Mouse (Mus musculus) liver, embryonic 14.5 days (tissue): ENCODE measurements around the gene Ercc6l2. TPM values are rescaled to one million over a fixed set of nuclear protein-coding genes. Genes with fewer than 3 reads are reported as not detected.

Source experiments
- ATAC-seq: fragments of 200-750 bp; cut with Nextera tagmentation; 2 replicates; pipeline ENCODE4 v1.8.0; 2017; ENCODE audit warnings: moderate number of reproducible peaks, mild to moderate bottlenecking, moderate library complexity; ENCODE audit not compliant: insufficient read depth
- DNase-seq, 3 experiments: peaks; one replicate each; pipeline ENCODE4 v3.0.0-alpha.2; 2012 to 2013; ENCODE audit warnings: low read depth in 3 of 3, low spot score in 3 of 3
- H3K27ac ChIP-seq: fragments of 300-500 bp; sonication (generic); 2 replicates; pipeline ENCODE4 v1.5.1; 2014; ENCODE audit warnings: moderate library complexity, mild to moderate bottlenecking, control low read depth, inconsistent platforms
- H3K27me3 ChIP-seq: fragments of 300-500 bp; sonication (generic); 2 replicates; pipeline ENCODE4 v1.6.1; 2014; ENCODE audit warnings: mild to moderate bottlenecking, low read length, moderate library complexity; ENCODE audit not compliant: control insufficient read depth, insufficient read depth
- H3K36me3 ChIP-seq: fragments of 300-500 bp; sonication (generic); replicated peaks from 2 replicates; pipeline ENCODE4 v1.6.1; 2014; ENCODE audit warnings: low read depth; ENCODE audit not compliant: control insufficient read depth, insufficient read depth
- H3K4me1 ChIP-seq, 2 experiments: fragments of 200-500 bp in 1 of 2; fragments of 300-500 bp in 1 of 2; sonication (generic) in 1 of 2; replicated peaks; 2 replicates each; pipeline ENCODE4 v1.6.1; 2012 to 2014; ENCODE audit warnings: antibody characterized with exemption in 1 of 2, inconsistent platforms in 1 of 2, low read length in 1 of 2; ENCODE audit not compliant: control insufficient read depth in 2 of 2, insufficient read depth in 2 of 2
- H3K4me2 ChIP-seq: fragments of 300-500 bp; sonication (generic); 2 replicates; pipeline ENCODE4 v1.6.1; 2014; ENCODE audit warnings: low read depth, mild to moderate bottlenecking, control low read depth, moderate library complexity
- H3K4me3 ChIP-seq, 2 experiments: fragments of 200-500 bp in 1 of 2; fragments of 300-500 bp in 1 of 2; sonication (generic) in 1 of 2; 2 replicates each; pipeline ENCODE4 v1.5.1; 2012 to 2014; ENCODE audit warnings: low read depth in 2 of 2, low read length in 2 of 2, mild to moderate bottlenecking in 2 of 2, control low read depth in 1 of 2, inconsistent platforms in 1 of 2, moderate library complexity in 1 of 2; ENCODE audit not compliant: insufficient read depth in 1 of 2
- H3K9ac ChIP-seq: fragments of 300-500 bp; sonication (generic); replicated peaks from 2 replicates; pipeline ENCODE4 v1.6.1; 2014; ENCODE audit warnings: mild to moderate bottlenecking, control low read depth, moderate library complexity
- H3K9me3 ChIP-seq: fragments of 300-500 bp; sonication (generic); 2 replicates; pipeline ENCODE4 v1.6.1; 2016; ENCODE audit warnings: low read length, mixed read lengths; ENCODE audit not compliant: control insufficient read depth
- CTCF ChIP-seq: IDR thresholded peaks from 2 replicates; pipeline ENCODE4 v1.5.1; 2016; ENCODE audit warnings: antibody characterized with exemption, low read depth, control low read depth
- EP300 ChIP-seq: IDR thresholded peaks from 2 replicates; pipeline ENCODE4 v1.6.1; 2016; ENCODE audit warnings: antibody characterized with exemption, low read depth
- WGBS: fragments of 180-500 bp; shearing (Covaris S2); extraction: QIAGEN DNeasy Blood & Tissue Kit; methylation state at CpG from one replicate; pipeline ENCODE4 v1.1.7; 2014; ENCODE audit not compliant: insufficient replicate concordance; 5-methylcytosine and 5-hydroxymethylcytosine counted together
- polyA plus RNA-seq, 2 experiments: library from polyadenylated mRNA; depleted of rRNA in 1 of 2; stranded (reverse) in 1 of 2; unstranded in 1 of 2; fragments of >200 nt; fragmentation: Nextera tagmentation in 1 of 2; extraction: Ambion mirVana in 1 of 2; gene quantifications; 2 replicates each; pipeline versions ENCODE4 v1.2.1 to v1.2.3; 2012 to 2014

Gene Ercc6l2
- polyA plus RNA-seq, 2 experiments, result 6.6 to 6.7 TPM

DNA sequence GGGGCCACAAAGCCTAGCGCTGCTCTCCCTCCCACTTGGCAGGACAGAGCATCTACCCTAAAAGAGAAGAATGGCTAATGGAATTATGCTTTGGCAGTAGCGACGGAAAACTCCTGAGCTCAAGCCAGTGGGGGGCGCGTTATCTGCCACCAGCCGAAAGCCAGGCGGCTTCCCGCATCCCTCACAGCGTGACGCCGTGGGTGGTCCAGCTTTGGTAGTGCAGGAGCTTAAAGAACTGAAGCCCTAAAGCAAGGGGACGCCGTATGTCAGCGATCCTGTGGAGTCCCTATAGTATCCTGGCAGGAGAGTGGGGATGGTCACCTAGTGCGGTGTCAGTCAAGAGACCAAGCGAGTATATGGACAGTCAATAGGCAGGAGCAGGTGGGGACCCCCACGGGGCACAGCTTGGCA is 86.3 kb downstream of the Ercc6l2 start:
- no peak for DNase-seq

DNA sequence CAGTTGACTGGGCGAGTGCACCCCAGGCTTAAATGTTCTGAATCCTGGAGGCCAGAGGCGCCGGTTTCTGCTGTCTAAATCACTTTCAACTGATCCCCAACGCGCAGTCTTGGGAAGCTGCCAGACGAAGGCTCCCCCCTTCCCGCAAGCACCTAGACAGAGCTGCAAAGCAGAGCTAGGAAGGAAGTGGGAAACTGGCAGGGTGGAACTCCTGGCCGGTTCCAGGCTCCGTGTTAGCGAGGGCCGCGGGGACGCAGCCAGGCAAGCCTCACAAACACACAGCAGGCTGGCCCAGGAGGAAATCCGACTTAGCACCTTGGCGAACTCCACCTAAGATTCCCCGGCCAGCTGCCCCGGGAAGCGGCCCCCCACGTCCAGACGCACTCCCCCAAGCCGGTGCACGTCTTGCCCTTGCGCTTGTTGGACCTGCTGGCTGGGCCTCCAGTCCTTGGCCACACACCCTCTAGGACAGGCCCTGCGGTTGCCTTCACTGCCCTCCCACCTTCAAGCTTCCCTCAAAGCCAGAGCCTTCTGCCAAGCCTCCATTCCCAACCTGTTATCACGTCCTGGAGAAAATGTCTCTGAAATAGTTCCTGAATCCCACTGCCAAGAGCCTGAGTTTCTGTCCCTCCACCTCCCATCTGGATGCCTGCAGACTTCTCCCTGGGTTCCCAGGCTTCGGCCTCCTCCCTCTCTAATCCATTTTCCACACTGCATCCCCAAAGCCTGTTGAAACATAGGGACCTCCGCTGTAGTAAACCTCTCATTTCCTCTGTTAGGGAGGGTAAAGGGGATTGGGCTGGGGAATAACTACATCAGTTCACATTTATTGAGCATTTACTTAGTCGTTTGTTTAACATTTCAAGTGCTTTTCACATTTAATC is 86.9 kb downstream of the Ercc6l2 start:
- Histone ChIP-seq H3K9me3 (no peaks in the 10 kb centered on the region), H3K27ac (no peak overlapping the region), H3K4me3 (no peak overlapping the region), H3K36me3 (no peaks in the 10 kb centered on the region; the same call in 1 of the 2 replicates), H3K4me1 (peaks cover 2% of the 10 kb centered on the region in 2 experiments; a peak in 2 of 4 replicates), H3K27me3 (no peaks in the 10 kb centered on the region), H3K4me2 (peak overlapping the region; percentile 47), H3K9ac (no peak overlapping the region)
- DNase-seq (no peak), ATAC-seq (no peak)
- TF ChIP-seq EP300 (no peak), CTCF (no peak)
- 36% methylated on average over 28 of the region's 28 CpGs for WGBS

More for the DNA sequence above, 86.3 kb downstream of the Ercc6l2 start:
- WGBS, result 15% methylated on average over 17 of the region's 17 CpGs
- peaks cover 2% of the 10 kb centered on the region in 2 experiments; a peak in 2 of 4 replicates for H3K4me1 ChIP-seq
- H3K9me3 ChIP-seq, result no peaks in the 10 kb centered on the region
- no peak overlapping the region for H3K9ac ChIP-seq
- no peak for ATAC-seq
- no peaks in the 10 kb centered on the region; the same call in 1 of the 2 replicates for H3K36me3 ChIP-seq
- no peaks in the 10 kb centered on the region for H3K27me3 ChIP-seq
- no peak for TF ChIP-seq EP300
- TF ChIP-seq CTCF, result peak; percentile 51
- H3K4me2 ChIP-seq, result peak overlapping the region; percentile 47
- H3K27ac ChIP-seq, result no peak overlapping the region
- no peak overlapping the region for H3K4me3 ChIP-seq

DNA sequence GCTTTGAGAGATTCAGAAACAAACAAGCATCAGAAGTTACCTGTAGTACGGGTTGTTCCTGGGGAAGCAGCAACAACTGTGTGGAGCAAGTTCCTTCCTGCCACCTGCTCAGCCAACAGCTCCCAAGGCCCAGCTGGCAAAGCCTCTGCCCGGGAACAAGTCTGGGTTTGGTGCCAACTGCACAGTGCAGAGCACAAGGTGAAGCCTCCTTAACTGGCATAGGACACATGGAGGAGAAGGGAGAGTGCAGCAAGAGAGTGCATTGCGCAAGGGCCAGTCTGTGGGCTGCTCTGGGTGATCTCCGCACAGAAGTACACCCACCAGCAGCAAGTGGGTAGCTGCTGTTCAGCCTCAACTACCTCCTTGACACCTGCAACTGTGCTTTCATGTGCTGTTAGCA is 91.5 kb downstream of the Ercc6l2 start:
- no peak for TF ChIP-seq CTCF
- no peak for TF ChIP-seq EP300
- Histone ChIP-seq H3K9ac (no peak overlapping the region), H3K4me2 (no peak overlapping the region), H3K9me3 (no peaks in the 10 kb centered on the region), H3K27ac (no peak overlapping the region), H3K27me3 (no peaks in the 10 kb centered on the region), H3K4me3 (no peak overlapping the region), H3K36me3 (no peaks in the 10 kb centered on the region), H3K4me1 (peaks cover 2% of the 10 kb centered on the region in 2 experiments; a peak in 2 of 4 replicates)
- 70% methylated on average over 4 of the region's 4 CpGs for WGBS
- DNase-seq (no peak), ATAC-seq (no peak)

DNA sequence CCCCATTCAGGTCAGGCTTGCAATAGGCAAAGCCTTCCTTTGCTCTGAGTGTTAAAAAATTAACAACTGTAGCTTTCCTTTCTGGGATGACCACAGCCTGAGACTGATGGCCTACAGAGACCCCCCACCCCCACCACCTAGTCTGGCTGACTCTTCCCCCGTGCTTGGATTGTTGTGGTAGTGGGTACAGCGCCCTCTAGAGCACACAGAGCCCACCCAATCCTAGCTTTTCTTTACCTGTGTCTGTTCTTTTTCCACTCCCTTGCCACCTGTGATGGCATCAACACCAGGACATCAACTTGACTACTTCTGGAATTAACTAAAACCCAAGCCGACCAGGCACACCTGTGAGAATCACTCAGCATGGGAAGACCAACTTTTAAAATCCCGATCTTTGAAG is 92.4 kb downstream of the Ercc6l2 start:
- H3K9ac ChIP-seq, result no peak overlapping the region
- DNase-seq (no peak), ATAC-seq (no peak)
- no peak overlapping the region for H3K4me3 ChIP-seq
- H3K4me1 ChIP-seq, result peaks cover 2% of the 10 kb centered on the region in 2 experiments; a peak in 2 of 4 replicates
- WGBS, result 39% methylated on average over 4 of the region's 4 CpGs
- no peak overlapping the region for H3K27ac ChIP-seq
- TF ChIP-seq CTCF, result no peak
- TF ChIP-seq EP300, result no peak
- H3K36me3 ChIP-seq, result no peaks in the 10 kb centered on the region
- no peaks in the 10 kb centered on the region for H3K27me3 ChIP-seq
- H3K9me3 ChIP-seq, result no peaks in the 10 kb centered on the region
- H3K4me2 ChIP-seq, result no peak overlapping the region

DNA sequence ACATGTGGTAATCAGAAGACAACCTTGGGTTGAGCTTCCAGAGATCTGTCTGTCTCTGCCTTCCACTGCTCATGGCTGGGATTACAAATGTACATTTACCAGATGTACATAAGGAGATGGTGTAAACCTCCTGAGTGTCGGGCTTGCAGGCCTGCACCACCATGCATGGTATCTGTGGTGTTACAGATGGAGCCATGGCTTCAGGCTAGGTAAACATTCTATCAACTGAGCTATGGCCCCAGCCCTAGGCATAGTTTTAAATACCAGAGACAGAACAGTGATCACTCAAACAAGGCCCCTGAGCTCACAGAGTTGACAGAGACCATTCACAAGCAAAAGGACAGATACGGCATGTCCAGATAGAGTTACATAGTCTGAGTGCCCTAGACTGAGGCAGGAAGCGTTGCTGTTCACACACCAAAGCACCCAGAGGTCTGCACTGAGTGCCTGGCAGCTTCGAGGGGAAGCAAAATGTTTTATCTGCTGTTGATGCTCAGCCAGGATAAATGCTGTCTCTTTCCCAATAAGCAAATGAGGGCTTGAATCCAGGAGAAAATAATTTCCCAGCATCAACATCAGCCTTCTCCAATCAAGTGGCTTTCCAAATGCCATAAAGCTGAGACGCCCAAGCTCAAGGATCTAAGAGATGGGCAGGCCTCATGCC is 95.2 kb downstream of the Ercc6l2 start:
- Histone ChIP-seq H3K4me2 (no peak overlapping the region), H3K9me3 (no peaks in the 10 kb centered on the region), H3K4me3 (no peak overlapping the region), H3K27me3 (no peaks in the 10 kb centered on the region), H3K36me3 (no peaks in the 10 kb centered on the region), H3K4me1 (peaks cover 0 to 6% of the 10 kb centered on the region in 2 experiments; a peak in 2 of 4 replicates), H3K27ac (no peak overlapping the region), H3K9ac (no peak overlapping the region)
- TF ChIP-seq CTCF (no peak), EP300 (no peak)
- WGBS, result 51% methylated on average over 5 of the region's 5 CpGs
- no peak for ATAC-seq
- no peak for DNase-seq
